Mouse (Mus musculus) midbrain, embryonic 16.5 days (tissue): Measurements from ENCODE around the gene Slamf9. TPM values are rescaled to one million over a fixed set of nuclear protein-coding genes. Genes with fewer than 3 reads are reported as not detected.
A peak's percentile ranks its signal among the peaks of the same experiment; 100 is the strongest.

Source experiments
- ATAC-seq: fragments of 200-750 bp; cut with Nextera tagmentation; 2 replicates; pipeline ENCODE4 v1.8.0; 2017; ENCODE audit warnings: moderate TSS enrichment
- H3K27ac ChIP-seq: fragments of 300-500 bp; sonication (generic); 2 replicates; pipeline ENCODE4 v1.5.1; 2014; ENCODE audit warnings: mild to moderate bottlenecking, low read length, mixed read lengths
- H3K27me3 ChIP-seq: fragments of 300-500 bp; sonication (generic); 2 replicates; pipeline ENCODE4 v1.6.1; 2014; ENCODE audit warnings: low read depth, low read length, mixed read lengths; ENCODE audit not compliant: control insufficient read depth, insufficient read depth
- H3K36me3 ChIP-seq: fragments of 300-500 bp; sonication (generic); 2 replicates; pipeline ENCODE4 v1.6.1; 2014; ENCODE audit warnings: mild to moderate bottlenecking, low read length, moderate library complexity, mixed read lengths; ENCODE audit not compliant: control insufficient read depth, insufficient read depth
- H3K4me1 ChIP-seq: fragments of 300-500 bp; sonication (generic); 2 replicates; pipeline ENCODE4 v1.6.1; 2014; ENCODE audit warnings: mild to moderate bottlenecking, low read length, mixed read lengths; ENCODE audit not compliant: control insufficient read depth, insufficient read depth
- H3K4me2 ChIP-seq: fragments of 300-500 bp; sonication (generic); 2 replicates; pipeline ENCODE4 v1.6.1; 2014; ENCODE audit warnings: mild to moderate bottlenecking, low read length, mixed read lengths
- H3K4me3 ChIP-seq: fragments of 300-500 bp; sonication (generic); 2 replicates; pipeline ENCODE4 v1.5.1; 2014; ENCODE audit warnings: low read depth, mild to moderate bottlenecking, low read length, moderate library complexity, mixed read lengths
- H3K9ac ChIP-seq: fragments of 300-500 bp; sonication (generic); 2 replicates; pipeline ENCODE4 v1.6.1; 2014; ENCODE audit warnings: low read depth, low read length, mixed read lengths
- H3K9me3 ChIP-seq: fragments of 300-500 bp; sonication (generic); replicated peaks from 2 replicates; pipeline ENCODE4 v1.6.1; 2014; ENCODE audit warnings: mild to moderate bottlenecking, low read length, mixed read lengths; ENCODE audit not compliant: control insufficient read depth, poor library complexity, severe bottlenecking
- WGBS: fragments of 180-500 bp; shearing (Covaris S2); extraction: QIAGEN DNeasy Blood & Tissue Kit; methylation state at CpG from one replicate; pipeline ENCODE4 v1.1.7; 2014; 5-methylcytosine and 5-hydroxymethylcytosine counted together
- polyA plus RNA-seq: library from polyadenylated mRNA; unstranded; fragments of >200 nt; fragmentation: Nextera tagmentation; extraction: Ambion mirVana; gene quantifications from 2 replicates; pipeline ENCODE4 v1.2.1, GENCODE M21; 2015

Gene Slamf9
- polyA plus RNA-seq, 1 experiment from 2014 or later = 0.23 TPM

- WGBS = 74% methylated on average over 7 of the region's 8 CpGs
- Histone ChIP-seq H3K4me2 (no peak overlapping the region), H3K27ac (no peak overlapping the region), H3K9ac (no peak overlapping the region), H3K4me3 (no peak overlapping the region), H3K36me3 (no peaks in the 10 kb centered on the region), H3K27me3 (no peaks in the 10 kb centered on the region), H3K9me3 (no peaks in the 10 kb centered on the region), H3K4me1 (no peaks in the 10 kb centered on the region)
- no peak for ATAC-seq
Observed at GRCm38 (mm10) chr1:172469810-172470448, 5.2 kb upstream of the Slamf9 start.

GRCm38 (mm10) chr1:172472909-172473308 is 2.2 kb upstream of the Slamf9 start:
- Histone ChIP-seq H3K4me1 (no peaks in the 10 kb centered on the region), H3K9me3 (no peaks in the 10 kb centered on the region), H3K4me2 (no peak overlapping the region), H3K4me3 (no peak overlapping the region), H3K9ac (no peak overlapping the region), H3K36me3 (no peaks in the 10 kb centered on the region), H3K27me3 (no peaks in the 10 kb centered on the region), H3K27ac (no peak overlapping the region)
- ATAC-seq = no peak

- Histone ChIP-seq H3K27ac (no peak overlapping the region), H3K4me2 (no peak overlapping the region), H3K4me3 (no peak overlapping the region), H3K9ac (no peak overlapping the region), H3K27me3 (no peaks in the 10 kb centered on the region), H3K9me3 (no peaks in the 10 kb centered on the region), H3K4me1 (no peaks in the 10 kb centered on the region), H3K36me3 (no peaks in the 10 kb centered on the region)
- WGBS = 81% methylated on average over 3 of the region's 3 CpGs
- ATAC-seq = no peak
Observed at GRCm38 (mm10) chr1:172474196-172474595, 962 bp upstream of the Slamf9 start.

GRCm38 (mm10) chr1:172478020-172478419 is 2.9 kb downstream of the Slamf9 start:
- Histone ChIP-seq H3K9ac (no peak overlapping the region), H3K4me3 (no peak overlapping the region), H3K27me3 (no peaks in the 10 kb centered on the region), H3K36me3 (no peaks in the 10 kb centered on the region), H3K4me2 (no peak overlapping the region), H3K9me3 (no peaks in the 10 kb centered on the region), H3K27ac (no peak overlapping the region), H3K4me1 (0 out of 2 replicates have a peak, but pooled peaks cover 4% of the 10 kb centered on the region)
- no peak for ATAC-seq
- 80% methylated on average over 5 of the region's 5 CpGs for WGBS

- Histone ChIP-seq H3K27ac (no peak overlapping the region), H3K9ac (no peak overlapping the region), H3K9me3 (no peaks in the 10 kb centered on the region), H3K36me3 (no peaks in the 10 kb centered on the region), H3K4me3 (no peak overlapping the region), H3K4me1 (peaks cover 26% of the 10 kb centered on the region), H3K4me2 (no peak overlapping the region), H3K27me3 (no peaks in the 10 kb centered on the region)
- 92% methylated on average over 4 of the region's 4 CpGs for WGBS
- no peak for ATAC-seq
Observed at GRCm38 (mm10) chr1:172480376-172480775, 5.2 kb downstream of the Slamf9 start.

GRCm38 (mm10) chr1:172481111-172481510 is 6.0 kb downstream of the Slamf9 start:
- Histone ChIP-seq H3K4me2 (peak overlapping the region; percentile 80), H3K9me3 (no peaks in the 10 kb centered on the region), H3K27me3 (no peaks in the 10 kb centered on the region), H3K9ac (peak overlapping the region; percentile 71), H3K4me3 (peak overlapping the region; percentile 64), H3K36me3 (no peaks in the 10 kb centered on the region), H3K27ac (no peak overlapping the region), H3K4me1 (peaks cover 33% of the 10 kb centered on the region)
- 13% methylated on average over 13 of the region's 13 CpGs for WGBS
- no peak for ATAC-seq

GRCm38 (mm10) chr1:172481540-172482280 is 6.6 kb downstream of the Slamf9 start, which contains the start of gene Igsf9:
Igsf9 (plus strand) TSS chr1:172481788.
- no peaks in the 10 kb centered on the region for H3K36me3 ChIP-seq
- peak within 1 kb of the TSS; percentile 71 for H3K9ac ChIP-seq
- peak; percentile 95 for ATAC-seq
- peak within 1 kb of the TSS; percentile 74 for H3K27ac ChIP-seq
- H3K9me3 ChIP-seq = no peaks in the 10 kb centered on the region
- no peaks in the 10 kb centered on the region for H3K27me3 ChIP-seq
- whole genome bisulfite sequencing = under 1% methylated on average over 38 of the region's 38 CpGs
- peak within 1 kb of the TSS; percentile 80 for H3K4me2 ChIP-seq
- H3K4me3 ChIP-seq = peak within 1 kb of the TSS; percentile 64
- peaks cover 39% of the 10 kb centered on the region for H3K4me1 ChIP-seq

GRCm38 (mm10) chr1:172482518-172483360 is 7.6 kb downstream of the Slamf9 start:
- peak overlapping the region; percentile 80 for H3K4me2 ChIP-seq
- WGBS = 2% methylated on average over 12 of the region's 12 CpGs
- no peaks in the 10 kb centered on the region for H3K36me3 ChIP-seq
- peaks cover 49% of the 10 kb centered on the region for H3K4me1 ChIP-seq
- H3K27ac ChIP-seq = peak overlapping the region; percentile 74
- ATAC-seq = peak; percentile 19
- H3K9me3 ChIP-seq = no peaks in the 10 kb centered on the region
- H3K4me3 ChIP-seq = peak overlapping the region; percentile 64
- H3K9ac ChIP-seq = peak overlapping the region; percentile 71
- no peaks in the 10 kb centered on the region for H3K27me3 ChIP-seq
